Mouse (Mus musculus): Measurements from ENCODE around the gene Pdcd7.

The Pdcd7 gene

DNA sequence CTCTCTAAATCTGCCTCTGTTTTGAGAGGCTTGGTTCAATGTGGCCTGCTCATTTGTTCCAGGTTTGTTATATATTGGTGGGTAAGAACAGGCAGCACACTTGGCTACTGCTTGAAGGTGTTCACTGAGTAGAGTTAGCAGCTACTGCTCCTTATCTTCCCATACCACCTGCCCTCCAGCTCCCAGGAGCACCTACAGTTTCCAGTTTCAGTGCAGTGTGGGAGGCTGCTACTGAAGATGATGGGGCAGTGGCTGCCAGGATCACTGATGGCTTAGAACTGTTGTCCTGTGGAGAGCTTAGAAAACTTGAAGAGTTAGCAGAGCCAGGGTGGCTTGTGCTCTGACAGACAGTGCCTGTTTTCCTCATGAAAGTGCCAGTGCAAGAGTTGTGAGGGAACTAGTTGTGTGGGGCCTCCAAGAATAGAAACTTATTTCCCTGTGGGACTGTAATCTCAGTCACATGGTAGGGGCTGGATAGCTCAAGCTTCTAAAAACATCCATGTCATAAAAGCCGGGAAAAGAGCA, 13.1 kb downstream of the Pdcd7 start:
- DNase-seq, result no peak

DNA sequence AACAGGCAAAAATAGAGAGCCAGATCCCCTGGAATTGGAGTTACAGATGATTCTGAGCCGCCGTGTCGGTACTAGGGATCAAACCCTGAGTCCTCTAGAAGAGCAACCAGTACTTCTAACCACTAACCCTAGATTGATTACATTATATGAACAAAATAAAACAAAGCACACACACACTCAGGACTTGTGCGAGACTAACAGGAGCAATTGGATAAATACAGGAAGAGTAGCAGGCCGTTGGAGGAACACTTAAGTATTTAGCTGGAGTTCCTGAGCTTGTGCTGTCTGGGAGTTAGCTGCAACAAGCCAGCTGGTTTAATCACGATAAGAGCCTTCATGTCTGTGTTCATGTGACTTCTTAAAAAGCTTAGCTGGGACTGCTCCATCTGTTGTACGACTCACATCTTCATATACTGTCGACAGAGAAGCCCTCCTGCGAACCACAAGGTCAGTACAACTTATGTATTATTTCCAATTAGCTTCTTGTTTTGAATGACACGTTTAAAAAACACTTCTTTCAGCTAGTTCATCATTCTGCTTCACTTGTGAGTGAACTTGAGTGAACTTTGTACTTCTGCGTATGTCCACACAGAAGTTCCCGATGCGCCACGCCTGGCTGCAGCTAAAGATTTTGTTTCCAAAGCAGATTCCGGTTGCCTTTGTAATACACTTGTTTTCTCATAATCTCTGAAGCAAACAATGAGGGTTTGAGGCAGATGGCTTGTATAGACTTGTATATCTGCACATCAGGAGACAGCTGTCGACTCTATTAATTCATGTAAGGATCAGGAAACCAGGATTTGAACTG, 14.9 kb downstream of the Pdcd7 start, which contains the start of gene Ubap1l:
TSS of gene Ubap1l (plus strand) at position 401 of the 808 bp plus-strand sequence.
- DNase-seq, result peak; percentile 74

DNA sequence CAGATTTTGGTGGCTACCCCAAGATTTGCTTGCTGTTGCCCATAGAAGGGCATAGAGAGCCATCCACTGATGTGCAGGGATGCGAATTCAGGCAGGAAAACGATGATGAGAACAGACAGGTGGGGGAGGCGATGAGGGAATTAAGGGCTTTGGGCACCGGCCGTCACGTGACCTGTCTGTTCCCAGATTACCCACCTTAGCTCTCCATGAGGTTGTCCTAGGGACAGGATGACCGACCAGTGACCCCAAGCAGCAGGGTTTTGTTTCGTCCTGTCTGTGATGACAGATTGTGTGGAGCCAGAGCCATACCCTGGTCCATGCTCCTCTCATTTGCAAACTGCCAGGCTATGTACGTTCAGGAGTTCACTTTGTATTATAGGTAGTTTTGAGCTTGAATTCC, 17.8 kb downstream of the Pdcd7 start:
- DNase-seq, result peak; percentile 84

DNA sequence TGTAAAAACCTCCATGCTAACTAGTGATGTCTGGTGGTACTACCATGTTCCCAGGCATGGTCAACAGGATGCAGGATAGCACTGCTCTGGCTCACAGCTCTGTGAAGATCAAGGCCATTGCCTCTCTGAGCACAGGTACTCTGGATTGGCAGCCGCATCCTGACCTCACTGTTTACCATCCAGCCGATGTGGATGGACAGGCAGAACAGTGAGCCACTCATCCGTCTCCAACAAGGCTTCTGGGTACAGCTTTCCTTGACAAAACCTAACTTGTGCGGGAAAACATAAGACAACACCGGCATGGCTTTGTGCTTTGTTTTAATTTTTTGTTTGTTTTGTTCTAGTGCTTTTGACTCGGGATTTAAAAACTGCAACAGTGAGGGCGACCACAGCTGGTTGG, 19.8 kb downstream of the Pdcd7 start:
- DNase-seq, result no peak

DNA sequence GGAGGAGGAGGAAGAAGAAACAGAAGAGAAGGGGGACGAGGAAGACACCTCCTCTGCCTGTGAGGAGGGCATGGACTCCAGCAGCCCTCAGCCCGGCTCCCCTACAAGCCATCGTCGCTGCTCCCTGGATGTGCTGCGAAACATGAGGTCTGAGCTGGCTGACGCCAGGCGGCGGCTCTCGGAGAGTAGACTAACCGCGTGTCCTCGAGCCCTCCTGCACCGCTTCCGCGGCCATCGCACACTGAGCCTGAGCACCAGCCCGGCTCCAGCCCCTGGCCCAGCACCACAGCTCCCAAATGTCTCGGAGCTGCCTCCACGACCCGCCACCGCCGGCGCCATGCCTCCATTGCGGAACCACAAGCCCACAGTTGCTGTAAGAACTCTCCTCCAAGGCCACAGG, 25.9 kb downstream of the Pdcd7 start:
- DNase-seq, result no peak

DNA sequence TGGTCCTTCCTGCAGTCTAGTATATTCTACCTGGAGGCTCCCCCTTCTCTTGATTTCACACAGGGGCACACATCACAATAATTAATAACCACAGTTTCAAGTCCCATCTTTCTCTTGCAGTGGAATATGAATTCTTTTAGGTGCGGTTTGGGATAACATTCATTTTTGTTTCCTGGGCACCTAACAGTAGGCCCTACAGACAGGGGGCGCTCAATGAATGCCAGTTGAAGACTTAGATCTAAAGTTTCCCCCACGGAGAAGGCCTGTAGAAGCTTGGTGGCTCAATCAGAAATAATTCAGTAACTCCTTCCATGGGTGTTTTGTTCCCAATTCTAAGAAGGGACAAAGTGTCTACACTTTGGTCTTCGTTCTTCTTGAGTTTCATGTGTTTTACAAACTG, 26.5 kb downstream of the Pdcd7 start:
- DNase-seq, result no peak

DNA sequence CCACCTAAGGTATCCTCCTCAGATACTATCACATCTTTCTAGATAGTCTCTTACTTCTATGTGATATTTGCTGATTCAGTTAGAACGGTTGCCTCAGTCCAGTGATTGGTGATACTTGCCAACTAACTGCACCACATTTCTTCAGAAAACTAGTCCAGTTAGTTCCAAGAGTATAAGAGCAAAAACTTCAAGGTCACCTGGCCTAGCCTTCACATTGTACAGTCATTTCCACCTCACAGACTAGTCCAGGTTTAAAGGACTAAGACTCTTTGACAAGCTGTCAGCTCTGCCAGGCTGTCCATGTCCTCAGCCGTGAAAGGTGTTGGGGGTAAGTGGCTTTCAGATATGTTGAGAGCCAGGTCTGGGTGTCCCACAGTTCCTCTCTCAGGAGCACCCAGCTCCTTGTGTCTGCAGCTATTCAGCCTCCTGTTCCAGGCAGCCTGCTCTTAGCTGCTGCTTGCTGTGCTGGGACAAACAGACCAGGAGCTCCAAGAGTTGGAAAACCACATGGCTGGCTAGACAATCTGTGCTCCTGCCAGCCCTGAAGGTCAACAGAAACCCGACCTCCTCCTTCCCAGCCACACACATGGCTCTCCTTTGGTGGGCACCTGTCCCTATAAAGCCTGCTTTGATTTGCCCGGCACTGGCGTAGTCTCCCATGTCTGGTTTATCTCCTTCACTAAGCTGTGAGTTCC, 28.7 kb downstream of the Pdcd7 start:
- DNase-seq, result no peak

DNA sequence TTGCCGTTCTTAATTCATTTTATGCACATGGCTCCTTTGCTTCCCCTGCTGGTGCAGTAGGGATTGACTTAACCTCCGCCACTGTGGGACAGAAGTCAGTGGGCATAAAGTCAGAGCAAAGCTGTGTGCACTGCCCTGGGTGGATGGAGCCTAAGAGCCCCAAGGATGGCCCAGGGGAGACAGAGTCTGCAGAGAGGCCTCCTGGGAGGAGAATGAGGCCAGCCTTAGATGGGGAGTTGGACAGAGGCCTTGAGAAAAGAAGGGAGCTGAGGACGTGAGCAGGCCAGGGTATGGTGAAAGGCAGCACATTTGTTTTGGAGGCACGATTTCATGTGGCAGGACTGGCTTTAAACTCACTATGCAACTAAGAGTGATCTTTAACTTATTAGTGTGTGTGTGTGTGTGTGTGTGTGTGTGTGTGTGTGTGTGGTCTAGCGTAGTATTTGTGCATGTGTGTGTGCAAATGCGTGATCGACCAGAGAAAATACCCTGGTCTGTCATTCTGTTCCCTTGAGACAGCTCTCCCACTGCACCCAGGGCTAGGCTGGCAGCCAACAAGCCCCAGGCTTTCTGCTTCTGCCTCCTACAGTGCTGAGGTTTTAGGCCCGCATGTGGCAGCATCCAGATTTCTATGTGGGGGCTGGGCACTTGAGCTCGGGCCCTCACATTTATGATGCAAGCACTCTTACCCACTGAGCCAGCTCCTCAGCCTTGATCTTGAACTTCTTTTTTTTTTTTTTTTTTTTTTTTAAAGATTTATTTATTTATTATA, 29.4 kb downstream of the Pdcd7 start:
- DNase-seq, result no peak

DNA sequence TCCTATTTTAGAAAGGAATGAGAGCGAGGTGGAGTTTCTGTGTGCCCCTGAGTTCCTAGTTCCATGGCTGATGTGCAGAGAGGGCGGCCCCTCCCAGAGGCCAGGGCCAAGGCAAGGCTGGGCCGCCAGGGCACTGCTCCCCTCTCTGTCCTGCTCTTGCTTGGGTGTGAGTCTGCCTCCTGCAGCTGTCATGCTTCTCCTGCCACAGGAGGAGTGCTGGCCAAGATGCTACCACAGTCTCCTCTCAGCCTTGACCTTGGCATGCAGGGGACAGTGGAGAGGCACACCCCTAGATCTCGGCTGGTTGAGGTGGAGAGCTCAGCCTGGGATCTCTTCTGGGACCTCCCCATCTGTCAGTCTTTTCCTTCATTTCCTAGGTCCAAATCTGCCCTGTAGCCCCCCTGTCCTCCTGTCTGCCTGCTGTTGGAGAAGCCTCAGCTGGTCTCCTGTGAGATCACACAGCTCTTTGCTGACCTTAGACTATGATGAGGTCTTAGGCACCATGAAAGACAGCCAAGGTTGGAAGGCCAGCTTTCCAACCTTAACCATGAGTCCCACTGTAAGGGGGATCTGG, 35.2 kb downstream of the Pdcd7 start:
- DNase-seq, result no peak

DNA sequence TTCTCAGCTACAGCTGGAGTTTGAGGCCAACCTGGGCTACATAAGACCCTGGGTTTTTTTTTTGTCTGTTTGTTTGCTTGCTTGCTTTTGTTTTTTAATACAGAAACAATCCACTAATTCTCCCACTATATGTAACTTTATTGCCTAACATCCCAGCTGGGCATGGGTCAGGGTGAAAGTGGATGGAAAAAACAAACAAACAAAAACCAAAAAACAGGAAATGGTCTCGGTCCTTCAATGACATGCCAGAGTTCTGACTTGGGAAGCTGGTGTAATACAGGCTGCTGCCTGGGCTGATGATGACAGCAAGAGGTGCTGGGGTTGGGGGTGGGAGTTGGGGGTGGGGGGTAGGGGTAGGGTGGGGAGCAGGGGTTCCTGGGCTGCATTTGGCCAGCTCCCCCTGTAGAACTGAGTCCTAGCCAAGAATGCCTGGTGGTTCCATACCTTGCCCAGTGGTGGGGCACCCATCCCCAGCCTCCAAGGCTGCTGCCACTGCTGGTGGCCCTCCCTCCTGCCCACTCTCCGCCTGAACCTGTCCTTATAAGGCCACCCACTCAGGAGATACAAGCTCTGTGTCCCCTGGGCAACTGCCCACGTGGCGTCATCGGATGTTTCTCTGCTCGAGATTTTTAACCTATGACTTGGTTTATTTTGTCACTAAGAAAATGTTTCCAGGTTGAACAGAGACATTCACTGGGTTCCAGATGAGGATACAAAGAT, 36.3 kb downstream of the Pdcd7 start:
- DNase-seq, result no peak

DNA sequence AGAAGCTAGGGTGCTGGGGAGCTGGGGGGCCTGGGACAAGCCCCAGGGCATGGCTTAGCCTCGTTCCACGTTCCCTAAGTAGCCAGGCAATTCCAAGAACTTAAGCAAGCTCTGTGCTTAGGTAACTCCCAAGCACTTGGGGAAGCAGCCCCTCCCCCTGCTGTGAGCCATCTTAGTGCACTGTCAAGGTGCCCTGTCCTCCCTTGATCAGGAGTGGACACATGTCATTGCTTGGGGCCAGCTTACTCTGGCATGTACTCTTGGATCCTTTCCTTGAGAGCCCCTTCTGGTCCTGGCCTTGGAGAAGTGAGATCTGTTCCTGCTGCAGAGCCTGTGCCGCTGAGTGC, 36.8 kb downstream of the Pdcd7 start:
- DNase-seq, result no peak

DNA sequence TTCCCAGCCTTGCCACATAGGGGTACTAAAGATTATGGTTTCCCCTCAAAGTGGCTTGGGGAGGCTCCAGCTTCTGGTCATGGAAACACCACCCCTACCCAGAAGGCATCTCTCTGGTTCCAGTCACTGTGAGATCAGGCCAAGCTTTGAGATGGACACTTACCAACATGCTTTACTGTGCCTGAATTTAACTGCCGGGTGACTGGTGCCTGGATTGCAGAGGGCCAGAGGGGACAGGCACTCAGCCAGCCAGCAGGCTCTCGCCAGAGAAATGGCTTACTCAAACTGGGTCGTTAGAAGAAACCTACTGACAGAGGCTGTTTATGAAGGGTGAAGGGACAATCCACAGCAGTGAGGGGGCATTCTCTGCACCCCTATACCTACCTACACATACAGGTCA, 38.4 kb downstream of the Pdcd7 start:
- no peak for DNase-seq

DNA sequence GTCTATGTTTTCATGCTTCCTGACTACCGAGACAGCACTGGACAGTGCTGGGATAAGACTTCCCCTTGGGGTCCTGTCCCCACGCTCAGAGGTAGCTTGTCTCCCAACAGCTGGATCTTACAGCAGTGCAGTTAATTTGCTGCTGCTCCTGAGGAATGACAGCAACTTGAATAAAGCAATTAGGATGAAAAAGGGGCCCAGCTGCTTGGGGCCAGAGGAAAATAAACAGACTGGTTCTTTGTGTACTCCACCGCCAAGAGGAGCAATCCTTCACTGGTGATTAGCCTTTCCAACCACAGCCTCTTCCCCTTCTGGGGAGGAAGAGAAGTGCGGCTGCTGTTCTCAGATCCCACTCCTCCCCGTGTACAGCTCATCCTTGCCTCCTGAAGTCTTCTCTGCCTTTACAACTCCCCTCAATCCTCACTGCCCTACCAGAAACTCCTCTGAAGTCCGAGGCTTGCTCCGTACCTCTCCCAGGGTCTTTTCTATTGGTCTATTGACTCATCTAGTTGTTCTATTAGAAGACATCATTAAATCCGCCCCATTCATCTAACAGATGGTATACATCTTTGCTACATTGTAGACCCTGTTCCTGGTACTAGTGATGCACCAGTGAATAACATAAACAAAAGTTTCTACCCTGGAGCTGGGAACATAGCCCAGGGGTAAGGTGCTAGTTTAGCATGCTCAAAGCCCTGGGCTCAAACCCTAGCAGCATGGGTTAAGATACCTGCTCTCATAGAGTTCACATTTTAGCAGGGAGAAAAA, 40.7 kb downstream of the Pdcd7 start:
- DNase-seq, result peak; percentile 65

DNA sequence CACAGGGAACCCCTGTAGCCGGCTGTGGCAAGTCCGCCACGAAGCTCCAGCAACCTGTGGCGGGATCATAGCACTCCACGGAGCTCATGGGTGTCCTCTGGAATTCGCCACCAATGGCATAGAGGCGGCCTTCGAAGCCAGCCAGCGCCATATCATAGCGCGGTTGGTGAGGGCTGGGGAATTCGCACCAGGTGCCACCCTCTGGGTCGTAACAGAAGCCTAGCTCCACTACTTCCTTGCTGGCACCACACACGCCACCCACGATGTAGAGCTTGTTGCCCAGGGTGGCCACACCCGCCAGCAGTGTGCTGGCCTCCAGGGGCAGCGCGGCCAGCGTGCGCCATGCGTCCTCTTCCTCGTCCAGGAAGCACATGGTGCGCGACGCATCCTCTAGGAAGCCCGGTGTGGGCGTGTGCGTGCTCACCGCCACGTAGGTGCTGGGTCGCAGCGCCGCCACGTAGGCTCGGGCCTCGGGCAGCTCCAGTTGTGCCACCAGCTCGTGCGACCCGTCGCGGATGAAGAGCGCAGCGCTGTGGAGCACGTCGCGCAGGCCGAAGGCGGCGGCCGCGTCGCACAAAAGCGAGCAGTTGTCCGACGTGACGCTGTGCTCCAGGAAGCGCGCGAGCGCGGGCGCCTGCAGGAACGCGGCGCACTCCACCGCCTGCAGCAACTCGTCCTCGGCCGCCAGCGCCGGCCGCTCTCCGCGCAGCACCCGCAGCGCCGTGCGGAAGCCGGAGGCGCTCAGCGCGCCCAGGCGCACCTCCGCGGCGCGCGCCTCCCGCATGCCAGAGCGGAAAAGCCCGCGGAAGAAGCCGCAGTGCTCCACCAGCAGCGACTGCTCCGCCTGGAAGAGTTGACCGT, 45.1 kb downstream of the Pdcd7 start:
- peak; percentile 65 for DNase-seq

DNA sequence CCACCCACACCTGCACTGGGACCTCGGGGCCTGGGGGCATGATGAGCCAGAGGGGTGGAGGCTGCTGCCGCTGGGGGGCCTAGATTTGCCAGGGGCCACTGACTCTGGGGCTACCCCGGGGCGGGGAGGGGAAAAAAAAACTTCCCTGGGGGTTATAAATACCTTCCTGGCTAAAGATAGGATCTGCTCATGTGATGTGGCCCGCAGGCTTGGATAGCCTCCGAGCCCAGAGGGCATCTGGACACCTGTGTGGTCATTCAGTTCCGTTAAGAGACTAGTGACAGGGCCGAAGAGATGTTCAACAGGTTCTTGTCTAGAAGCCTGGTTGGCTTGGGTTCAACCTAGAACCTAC, 45.7 kb downstream of the Pdcd7 start, which contains the start of gene Kbtbd13:
TSS of gene Kbtbd13 (minus strand) at position 40 of the 352 bp plus-strand sequence.
- no peak for DNase-seq

DNA sequence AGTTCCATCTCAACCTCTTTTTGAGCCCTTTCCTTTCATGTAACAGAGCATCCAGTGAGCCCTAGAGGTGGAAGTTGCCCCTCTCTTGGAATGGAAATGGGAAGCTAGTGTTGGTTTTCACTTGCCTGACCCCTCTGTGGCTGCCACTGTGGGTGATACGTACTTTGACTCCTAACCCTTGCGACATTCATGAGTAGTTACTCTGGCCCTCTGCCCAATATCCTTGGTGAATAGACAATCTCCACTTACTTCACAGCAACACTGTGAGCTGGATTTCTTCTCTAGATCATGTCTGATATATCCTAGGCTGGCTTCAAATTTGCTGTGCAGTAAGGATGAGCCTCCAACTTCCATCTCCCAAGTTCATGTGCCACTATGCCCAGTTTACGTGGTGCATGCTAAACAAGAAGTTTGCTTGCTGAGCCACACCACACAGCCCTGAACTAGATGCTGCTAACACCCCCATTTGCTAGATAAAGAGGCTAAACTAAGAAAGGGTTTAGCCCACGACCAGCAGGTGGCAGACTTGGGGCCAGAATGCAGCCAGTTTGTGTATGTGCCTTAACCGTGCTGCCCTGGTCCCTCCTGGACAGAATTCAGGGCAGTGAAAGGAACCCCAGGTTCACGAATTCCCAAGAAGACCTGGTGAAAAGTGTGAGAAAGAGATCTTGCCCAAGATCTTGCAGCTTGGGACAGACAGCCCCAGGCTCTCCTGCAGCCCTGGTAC, 46.9 kb downstream of the Pdcd7 start:
- peak; percentile 71 for DNase-seq

DNA sequence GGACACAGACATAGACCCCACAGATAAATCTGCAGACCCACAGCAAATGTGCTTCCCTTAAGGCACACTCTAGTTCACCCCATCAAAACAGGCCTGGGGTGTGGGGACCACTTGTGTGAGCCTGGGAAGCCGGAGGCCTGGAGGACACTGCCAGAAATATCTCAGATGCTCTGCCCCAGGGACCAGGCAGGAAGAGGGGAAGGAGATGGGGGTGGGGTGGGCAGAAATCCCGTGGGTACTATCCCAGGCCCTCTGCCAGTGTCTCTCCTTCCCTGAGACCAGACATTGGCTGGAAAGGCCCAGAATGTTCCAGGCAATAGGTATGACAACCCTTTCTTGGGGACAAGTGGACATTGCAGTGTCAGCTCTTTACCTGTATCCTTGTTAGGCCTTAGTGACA, 47.7 kb downstream of the Pdcd7 start:
- DNase-seq, result no peak

DNA sequence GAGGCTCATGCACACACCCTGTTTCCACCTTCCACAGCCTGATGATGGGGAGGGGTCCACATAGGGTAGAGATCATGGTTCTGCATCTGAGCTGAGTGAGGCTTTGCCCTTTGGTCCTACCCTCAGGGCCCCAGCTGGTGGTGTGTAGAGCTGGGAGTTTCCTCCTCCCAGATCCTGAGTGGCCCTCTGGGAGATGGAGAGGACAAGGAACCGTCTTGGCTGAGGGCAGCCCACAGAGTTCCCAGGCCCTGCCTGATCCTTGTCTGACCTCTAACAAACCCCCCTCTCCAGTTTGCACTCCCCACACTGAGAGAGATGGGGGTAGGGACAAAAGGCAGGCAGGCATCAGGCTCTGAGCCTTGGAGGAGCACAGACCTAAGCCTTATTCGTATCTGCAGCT, 48.5 kb downstream of the Pdcd7 start:
- no peak for DNase-seq

DNA sequence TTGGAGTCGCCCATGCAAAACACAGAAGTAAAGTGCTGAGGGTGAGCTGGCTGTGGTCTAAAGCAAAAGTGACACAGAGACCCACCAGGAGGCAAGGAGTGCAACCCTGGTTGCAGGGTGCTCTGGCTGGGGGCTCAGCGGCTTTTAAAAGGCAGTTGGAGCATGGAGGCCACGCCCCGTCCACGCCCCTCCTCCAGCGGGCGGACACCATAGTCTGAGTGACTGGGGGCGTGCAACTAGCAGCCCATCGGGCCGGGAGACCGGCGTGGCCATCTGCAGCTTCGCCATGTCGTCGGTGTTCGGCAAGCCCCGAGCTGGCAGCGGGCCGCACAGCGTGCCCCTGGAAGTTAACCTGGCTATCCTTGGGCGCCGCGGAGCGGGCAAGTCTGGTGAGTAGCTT, 52.4 kb downstream of the Pdcd7 start, which contains the start of gene Rasl12:
TSS of gene Rasl12 (plus strand) at position 228 of the 400 bp plus-strand sequence.
- DNase-seq, result peak; percentile 86

DNA sequence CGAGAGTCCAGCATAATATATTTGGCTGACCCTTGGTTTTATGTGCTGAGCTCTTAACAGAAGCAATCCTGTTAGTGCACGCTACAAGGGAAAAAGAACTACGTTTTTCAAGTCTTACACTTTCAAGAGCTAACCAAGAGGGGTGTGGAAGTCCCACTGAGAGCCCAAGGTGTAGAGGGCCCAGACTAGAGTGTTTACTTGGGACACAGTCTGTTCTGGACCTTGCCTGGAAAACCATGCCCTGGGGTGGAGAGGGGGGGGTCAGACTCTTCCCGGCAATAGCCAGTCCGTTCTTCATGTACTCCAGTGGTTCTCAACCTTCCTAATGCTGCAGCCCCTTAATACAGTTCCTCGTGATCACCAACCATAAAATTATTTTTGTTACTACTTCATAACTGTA, 54.0 kb downstream of the Pdcd7 start:
- no peak for DNase-seq
